Mouse (Mus musculus) stomach, postnatal 0 days (tissue): Measurements from ENCODE around the gene Gm45753.

ENCODE experiments used
- CTCF ChIP-seq: IDR thresholded peaks from 2 replicates; pipeline ENCODE4 v1.5.1; 2016; ENCODE audit warnings: antibody characterized with exemption, low read depth, mild to moderate bottlenecking, moderate library complexity
- EP300 ChIP-seq: optimal IDR thresholded peaks from 2 replicates; pipeline ENCODE3; 2016; ENCODE audit warnings: antibody characterized with exemption

DNA sequence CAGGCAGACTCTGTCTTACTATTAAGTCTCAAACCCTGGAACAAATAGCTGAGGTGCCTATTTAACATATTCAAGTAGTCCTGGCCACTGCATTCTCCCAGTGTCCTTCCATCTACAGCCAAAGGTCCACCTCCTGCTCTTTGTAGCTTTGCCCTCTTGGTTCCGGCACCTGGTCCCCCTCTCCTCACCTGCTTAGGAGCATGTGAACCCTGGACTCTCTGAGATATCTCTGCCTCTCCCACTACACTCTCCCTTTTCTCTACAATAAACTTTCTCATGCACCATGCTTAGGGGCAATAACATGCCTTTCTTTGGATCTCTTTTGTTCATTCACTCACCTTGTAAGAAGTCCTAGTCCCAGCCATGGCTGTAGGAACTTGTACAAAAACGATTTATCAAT, 13.1 kb upstream of the Gm45753 start:
- TF ChIP-seq EP300 = no peak
- TF ChIP-seq CTCF = no peak
